Mouse (Mus musculus) myocyte (in vitro differentiated cells): ENCODE data around the gene Dock2.

Experiments
- CEBPB ChIP-seq: IDR thresholded peaks from 2 replicates; pipeline ENCODE4 v1.6.1; 2011; ENCODE audit warnings: mild to moderate bottlenecking, moderate library complexity; ENCODE audit not compliant: poor library complexity, insufficient read depth, severe bottlenecking
- E2F4 ChIP-seq: IDR thresholded peaks from one replicate; pipeline ENCODE4 v1.6.1; 2011; ENCODE audit warnings: mild to moderate bottlenecking, control low read depth, moderate library complexity; ENCODE audit not compliant: insufficient read depth
- MAX ChIP-seq: IDR thresholded peaks from one replicate; pipeline ENCODE4 v1.6.1; 2011; ENCODE audit warnings: low read depth, mild to moderate bottlenecking, control low read depth
- MYOD1 ChIP-seq, 3 experiments: IDR thresholded peaks; one replicate each; pipeline ENCODE4 v1.6.1; 2011; ENCODE audit warnings: control low read depth in 2 of 3, low read depth in 2 of 3, mild to moderate bottlenecking in 2 of 3, moderate library complexity in 1 of 3; ENCODE audit not compliant: insufficient read length in 2 of 3, control insufficient read depth in 1 of 3
- MYOG ChIP-seq, 3 experiments: IDR thresholded peaks; one replicate each; pipeline ENCODE4 v1.6.1; 2011; ENCODE audit warnings: control low read depth in 2 of 3, low read depth in 2 of 3, mild to moderate bottlenecking in 2 of 3; ENCODE audit not compliant: insufficient read length in 2 of 3, control insufficient read depth in 1 of 3, insufficient read depth in 1 of 3
- POLR2A ChIP-seq: IDR thresholded peaks from one replicate; pipeline ENCODE4 v1.6.1; 2011; ENCODE audit warnings: low read depth, mild to moderate bottlenecking, control low read depth, moderate library complexity; ENCODE audit not compliant: insufficient read length
- POLR2AphosphoS2 ChIP-seq: IDR thresholded peaks from one replicate; pipeline ENCODE4 v1.6.1; 2011; ENCODE audit warnings: low read depth, control low read depth; ENCODE audit not compliant: insufficient read length
- REST ChIP-seq: IDR thresholded peaks from one replicate; pipeline ENCODE4 v1.6.1; 2011; ENCODE audit warnings: mild to moderate bottlenecking, control low read depth, moderate library complexity; ENCODE audit not compliant: insufficient read depth, insufficient read length
- TCF12 ChIP-seq: IDR thresholded peaks from one replicate; pipeline ENCODE4 v1.6.1; 2011; ENCODE audit warnings: mild to moderate bottlenecking, control low read depth; ENCODE audit not compliant: poor library complexity, insufficient read depth, severe bottlenecking
- TCF3 ChIP-seq: IDR thresholded peaks from one replicate; pipeline ENCODE4 v1.6.1; 2011; ENCODE audit warnings: low read depth, control low read depth; ENCODE audit not compliant: insufficient read length
- USF1 ChIP-seq: IDR thresholded peaks from one replicate; pipeline ENCODE4 v1.6.1; 2011; ENCODE audit warnings: low read depth, mild to moderate bottlenecking, control low read depth, moderate library complexity

- TF ChIP-seq USF1 (no peak), TCF12 (no peak), MAX (no peak), POLR2A (no peak), E2F4 (no peak), MYOG (IDR thresholded peaks at IDR 0.05; ENCODE audit: control insufficient read depth in 1 of 3, insufficient read depth in 1 of 3, insufficient read length in 2 of 3, low read depth in 2 of 3) (no peak), POLR2AphosphoS2 (no peak), MYOD1 (IDR thresholded peaks at IDR 0.05; ENCODE audit: control insufficient read depth in 1 of 3, insufficient read length in 2 of 3, low read depth in 2 of 3) (no peak), TCF3 (no peak), REST (no peak), CEBPB (no peak)
Observed at GRCm38 (mm10) chr11:34202769-34203168, 580.9 kb downstream of the Dock2 start.
